Mouse (Mus musculus) cerebellum, adult 18-20 months (tissue): ENCODE results near the gene Ankub1.

ENCODE experiments used
- DNase-seq, 2 experiments: peaks; one replicate each; pipeline ENCODE4 v3.0.0; 2021

Gene Ankub1

GRCm38 (mm10) chr3:57634763-57635487 is 57.7 kb downstream of the Ankub1 start:
- DNase-seq, result no peak

- no peak for DNase-seq
Measured at GRCm38 (mm10) chr3:57626954-57627513, 65.6 kb downstream of the Ankub1 start.

GRCm38 (mm10) chr3:57625275-57625997 is 67.2 kb downstream of the Ankub1 start:
- peak; percentile 48 to 51 for DNase-seq

GRCm38 (mm10) chr3:57619718-57620117 is 72.9 kb downstream of the Ankub1 start:
- DNase-seq, result no peak

GRCm38 (mm10) chr3:57615652-57616051 is 76.9 kb downstream of the Ankub1 start:
- no peak for DNase-seq

- DNase-seq, result no peak
Measured at GRCm38 (mm10) chr3:57612430-57612997, 80.1 kb downstream of the Ankub1 start.

GRCm38 (mm10) chr3:57611776-57612175 is 80.8 kb downstream of the Ankub1 start:
- DNase-seq, result no peak
